Mouse (Mus musculus) ES-E14 (cell line): ENCODE data around the gene Slc24a2. TPM values are rescaled to one million over a fixed set of nuclear protein-coding genes. Genes with fewer than 3 reads are reported as not detected.

Experiments
- DNase-seq: peaks from one replicate; pipeline ENCODE4 v3.0.0-alpha.2; 2013; ENCODE audit warnings: low read depth, low spot score
- H3K27ac ChIP-seq: 2 replicates; pipeline ENCODE4 v1.5.1; 2012; ENCODE audit warnings: low read depth, mild to moderate bottlenecking, low read length, moderate library complexity, mixed read lengths; ENCODE audit not compliant: poor library complexity, insufficient read depth, severe bottlenecking
- H3K36me3 ChIP-seq: 2 replicates; pipeline ENCODE4 v1.6.1; 2012; ENCODE audit warnings: mild to moderate bottlenecking, low read length, moderate library complexity, mixed read lengths; ENCODE audit not compliant: control insufficient read depth, poor library complexity, insufficient read depth, severe bottlenecking
- H3K4me1 ChIP-seq, 2 experiments: fragments of 150-350 bp in 1 of 2; sonication (generic) in 1 of 2; 2 replicates each; pipeline ENCODE4 v1.6.1; 2012; ENCODE audit warnings: low read length in 2 of 2, mild to moderate bottlenecking in 1 of 2, mixed read lengths in 1 of 2; ENCODE audit not compliant: control insufficient read depth in 2 of 2, insufficient read depth in 2 of 2, poor library complexity in 1 of 2
- H3K4me3 ChIP-seq, 2 experiments: fragments of 150-350 bp in 1 of 2; sonication (generic) in 1 of 2; 2 replicates each; pipeline ENCODE4 v1.5.1; 2012; ENCODE audit warnings: low read length in 2 of 2, low read depth in 1 of 2, mild to moderate bottlenecking in 1 of 2, mixed read lengths in 1 of 2; ENCODE audit not compliant: insufficient read depth in 1 of 2, poor library complexity in 1 of 2, severe bottlenecking in 1 of 2
- H3K9ac ChIP-seq: 2 replicates; pipeline ENCODE4 v1.6.1; 2012; ENCODE audit warnings: low read depth, mild to moderate bottlenecking, low read length, mixed read lengths; ENCODE audit not compliant: poor library complexity, insufficient read depth, severe bottlenecking
- H3K9me3 ChIP-seq: fragments of 150-350 bp; sonication (generic); 2 replicates; pipeline ENCODE4 v1.6.1; 2012; ENCODE audit warnings: low read depth, mild to moderate bottlenecking, low read length; ENCODE audit not compliant: control insufficient read depth, insufficient read depth
- CHD2 ChIP-seq: IDR thresholded peaks from 2 replicates; pipeline ENCODE4 v1.6.1; 2014; ENCODE audit warnings: mild to moderate bottlenecking, low read depth, low read length, inconsistent platforms
- HCFC1 ChIP-seq: IDR thresholded peaks from 2 replicates; pipeline ENCODE4 v1.6.1; 2012; ENCODE audit warnings: low read length, inconsistent platforms, borderline replicate concordance; ENCODE audit not compliant: insufficient read depth
- MAFK ChIP-seq: IDR thresholded peaks from 2 replicates; pipeline ENCODE4 v1.6.1; 2014; ENCODE audit warnings: mild to moderate bottlenecking, low read depth, low read length, inconsistent platforms; ENCODE audit not compliant: insufficient read depth
- ZC3H11A ChIP-seq: IDR thresholded peaks from 2 replicates; pipeline ENCODE4 v1.6.1; 2012; ENCODE audit warnings: low read depth, mild to moderate bottlenecking, inconsistent platforms, low read length, borderline replicate concordance
- ZNF384 ChIP-seq: IDR thresholded peaks from 2 replicates; pipeline ENCODE4 v1.6.1; 2012; ENCODE audit warnings: low read depth, low read length, inconsistent platforms
- in situ Hi-C, 2 experiments: fragments of 600-800 bp; cut with MboI; formaldehyde crosslinking; loops; one replicate each; pipeline ENCODE4 v1.15.1; 2025; ENCODE audit warnings: low sequenced_read_pairs in 2 of 2, inconsistent platforms in 1 of 2; ENCODE audit not compliant: unreplicated experiment in 2 of 2
- total RNA-seq: library from RNA; depleted of rRNA; stranded (reverse); fragments of 300-350 nt; gene quantifications from 2 replicates; pipeline ENCODE4 v1.2.3, GENCODE M21; 2012

The Slc24a2 gene
- total RNA-seq, 1 experiment: 0.13 TPM

- TF ChIP-seq ZC3H11A: no peak
- no peak for TF ChIP-seq MAFK
- TF ChIP-seq CHD2: no peak
- no peak for TF ChIP-seq HCFC1
- TF ChIP-seq ZNF384: no peak
- Histone ChIP-seq H3K4me3 (no peak overlapping the region), H3K9ac (no peak overlapping the region), H3K27ac (no peak overlapping the region), H3K4me1 (no peaks in the 10 kb centered on the region), H3K9me3 (no peaks in the 10 kb centered on the region), H3K36me3 (no peaks in the 10 kb centered on the region)
- no peak for DNase-seq
- in situ Hi-C loops: no loop called here
Measured at GRCm38 (mm10) chr4:87075761-87076160, 154.5 kb downstream of the Slc24a2 start.

GRCm38 (mm10) chr4:87068121-87068520, 162.2 kb downstream of the Slc24a2 start:
- no peak for TF ChIP-seq ZC3H11A
- TF ChIP-seq ZNF384: no peak
- TF ChIP-seq MAFK: no peak
- TF ChIP-seq HCFC1: no peak
- Histone ChIP-seq H3K9ac (no peak overlapping the region), H3K9me3 (no peaks in the 10 kb centered on the region), H3K27ac (no peak overlapping the region), H3K36me3 (no peaks in the 10 kb centered on the region; the same call in 1 of the 2 replicates), H3K4me3 (no peak overlapping the region), H3K4me1 (no peaks in the 10 kb centered on the region)
- in situ Hi-C loops: no loop called here
- no peak for DNase-seq

- Histone ChIP-seq H3K27ac (no peak overlapping the region), H3K9ac (no peak overlapping the region), H3K4me1 (no peaks in the 10 kb centered on the region), H3K4me3 (no peak overlapping the region), H3K9me3 (no peaks in the 10 kb centered on the region), H3K36me3 (no peaks in the 10 kb centered on the region; the same call in 1 of the 2 replicates)
- TF ChIP-seq CHD2 (no peak), ZC3H11A (no peak), ZNF384 (no peak), HCFC1 (no peak), MAFK (no peak)
- DNase-seq: no peak
- in situ Hi-C loops: no loop called here
Measured at GRCm38 (mm10) chr4:87065227-87065626, 165.1 kb downstream of the Slc24a2 start.

GRCm38 (mm10) chr4:87064561-87064960, 165.7 kb downstream of the Slc24a2 start:
- TF ChIP-seq ZC3H11A (no peak), HCFC1 (no peak), MAFK (no peak)
- no peak overlapping the region for H3K27ac ChIP-seq
- no peaks in the 10 kb centered on the region for H3K4me1 ChIP-seq
- no peak for DNase-seq
- H3K9ac ChIP-seq: no peak overlapping the region
- in situ Hi-C loops: no loop called here
- no peak overlapping the region for H3K4me3 ChIP-seq
- no peaks in the 10 kb centered on the region for H3K9me3 ChIP-seq
- no peaks in the 10 kb centered on the region; the same call in 1 of the 2 replicates for H3K36me3 ChIP-seq

GRCm38 (mm10) chr4:87062771-87063253, 167.5 kb downstream of the Slc24a2 start:
- no peak for TF ChIP-seq MAFK
- TF ChIP-seq HCFC1: no peak
- no peak for TF ChIP-seq ZNF384
- TF ChIP-seq ZC3H11A: no peak
- TF ChIP-seq CHD2: no peak
- no peak overlapping the region for H3K9ac ChIP-seq
- in situ Hi-C loops: no loop called here
- H3K9me3 ChIP-seq: no peaks in the 10 kb centered on the region
- H3K4me1 ChIP-seq: no peaks in the 10 kb centered on the region
- H3K36me3 ChIP-seq: no peaks in the 10 kb centered on the region; the same call in 1 of the 2 replicates
- DNase-seq: no peak
- H3K27ac ChIP-seq: no peak overlapping the region
- H3K4me3 ChIP-seq: no peak overlapping the region
